Mouse (Mus musculus) forebrain, embryonic 11.5 days (tissue): Measurements from ENCODE around the gene Rnf41. TPM values are rescaled to one million over a fixed set of nuclear protein-coding genes. Genes with fewer than 3 reads are reported as not detected.

ENCODE experiments used
- ATAC-seq: fragments of 200-750 bp; cut with Nextera tagmentation; replicated peaks from 2 replicates; pipeline ENCODE4 v1.8.0; 2017; ENCODE audit warnings: moderate TSS enrichment; ENCODE audit not compliant: low FRiP score
- DNase-seq: peaks from one replicate; pipeline ENCODE4 v3.0.0-alpha.2; 2017; ENCODE audit warnings: low spot score
- H3K27ac ChIP-seq: fragments of 300-500 bp; sonication (generic); 2 replicates; pipeline ENCODE4 v1.5.1; 2014; ENCODE audit warnings: low read depth, low read length
- H3K27me3 ChIP-seq: fragments of 300-500 bp; sonication (generic); 2 replicates; pipeline ENCODE4 v1.6.1; 2014; ENCODE audit warnings: mild to moderate bottlenecking, low read length, mixed read lengths; ENCODE audit not compliant: control insufficient read depth, insufficient read depth
- H3K36me3 ChIP-seq: fragments of 300-500 bp; sonication (generic); 2 replicates; pipeline ENCODE4 v1.6.1; 2014; ENCODE audit warnings: mild to moderate bottlenecking, low read length, moderate library complexity, mixed read lengths; ENCODE audit not compliant: control insufficient read depth, insufficient read depth
- H3K4me1 ChIP-seq: fragments of 300-500 bp; sonication (generic); replicated peaks from 2 replicates; pipeline ENCODE4 v1.6.1; 2014; ENCODE audit warnings: low read length, mixed read lengths; ENCODE audit not compliant: control insufficient read depth, insufficient read depth
- H3K4me2 ChIP-seq: fragments of 300-500 bp; sonication (generic); 2 replicates; pipeline ENCODE4 v1.6.1; 2014; ENCODE audit warnings: low read depth, mild to moderate bottlenecking, low read length, moderate library complexity, mixed read lengths; ENCODE audit not compliant: severe bottlenecking
- H3K4me3 ChIP-seq: fragments of 300-500 bp; sonication (generic); 2 replicates; pipeline ENCODE4 v1.5.1; 2014; ENCODE audit warnings: low read depth, low read length
- H3K9ac ChIP-seq: fragments of 300-500 bp; sonication (generic); 2 replicates; pipeline ENCODE4 v1.6.1; 2014; ENCODE audit warnings: low read length
- H3K9me3 ChIP-seq: fragments of 300-500 bp; sonication (generic); 2 replicates; pipeline ENCODE4 v1.6.1; 2016; ENCODE audit warnings: low read length, mixed read lengths; ENCODE audit not compliant: control insufficient read depth
- WGBS: fragments of 180-500 bp; shearing (Covaris S2); extraction: QIAGEN DNeasy Blood & Tissue Kit; methylation state at CpG from one replicate; pipeline ENCODE4 v1.1.7; 2014; 5-methylcytosine and 5-hydroxymethylcytosine counted together
- polyA plus RNA-seq: library from polyadenylated mRNA; unstranded; fragments of >200 nt; fragmentation: Nextera tagmentation; extraction: Ambion mirVana; gene quantifications from 2 replicates; pipeline ENCODE4 v1.2.1, GENCODE M21; 2014

Rnf41 gene
- polyA plus RNA-seq, 1 experiment from 2014 or later: 41.5 TPM

- no peaks in the 10 kb centered on the region for H3K4me1 ChIP-seq
- no peak overlapping the region for H3K9ac ChIP-seq
- ATAC-seq: no peak
- no peak for DNase-seq
- WGBS: 91% methylated on average over 5 of the region's 5 CpGs
- no peak overlapping the region for H3K27ac ChIP-seq
- H3K4me2 ChIP-seq: no peak overlapping the region
- no peaks in the 10 kb centered on the region for H3K9me3 ChIP-seq
- no peaks in the 10 kb centered on the region; the same call in 1 of the 2 replicates for H3K36me3 ChIP-seq
- no peak overlapping the region for H3K4me3 ChIP-seq
- no peaks in the 10 kb centered on the region for H3K27me3 ChIP-seq
Observed at GRCm38 (mm10) chr10:128429052-128429451, 17.6 kb downstream of the Rnf41 start.

DNA sequence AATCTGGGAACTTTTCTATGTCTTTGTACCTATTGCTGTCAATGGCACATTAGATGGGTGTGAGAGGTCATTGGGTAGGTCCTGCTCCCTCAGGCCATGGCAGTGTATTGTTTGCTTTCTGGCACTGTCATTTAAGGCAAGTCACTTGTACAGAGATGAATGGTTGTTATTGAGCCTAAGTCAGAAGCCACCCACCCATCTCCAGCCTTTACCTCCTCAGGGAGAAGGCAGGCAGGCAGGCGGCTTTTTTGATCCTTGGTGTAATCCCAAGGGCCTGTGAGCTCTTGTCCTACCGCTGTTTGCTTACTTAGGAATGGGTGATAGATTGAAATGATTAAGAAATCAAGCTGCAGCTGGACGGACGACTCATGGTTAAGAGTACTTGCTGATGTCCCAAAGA is 18.0 kb downstream of the Rnf41 start:
- Histone ChIP-seq H3K4me2 (no peak overlapping the region), H3K4me1 (no peaks in the 10 kb centered on the region), H3K27me3 (no peaks in the 10 kb centered on the region), H3K27ac (no peak overlapping the region), H3K9me3 (no peaks in the 10 kb centered on the region), H3K36me3 (no peaks in the 10 kb centered on the region; the same call in 1 of the 2 replicates), H3K9ac (no peak overlapping the region), H3K4me3 (no peak overlapping the region)
- ATAC-seq (no peak), DNase-seq (no peak)
- 88% methylated on average over 4 of the region's 4 CpGs for WGBS

DNA sequence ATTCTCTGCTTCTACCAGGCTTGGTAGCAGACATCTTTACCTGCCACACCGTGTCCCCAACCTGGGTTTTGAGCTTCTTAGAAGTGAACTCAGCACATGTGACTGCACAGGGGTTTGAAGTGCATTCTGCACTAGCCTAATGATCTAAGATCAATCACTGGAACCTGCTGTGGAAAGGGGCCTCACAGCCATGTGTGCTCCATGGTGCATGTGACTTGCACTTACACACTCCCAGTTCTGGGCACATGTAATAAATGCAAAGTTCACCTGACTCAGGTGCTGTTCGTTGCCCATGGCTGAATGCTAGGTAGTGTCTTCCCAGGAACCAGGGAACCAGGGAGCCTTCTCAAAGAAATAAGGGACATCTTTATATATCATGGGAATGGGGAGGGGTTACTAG is 22.0 kb downstream of the Rnf41 start:
- DNase-seq (no peak), ATAC-seq (no peak)
- Histone ChIP-seq H3K4me2 (no peak overlapping the region), H3K9me3 (no peaks in the 10 kb centered on the region), H3K27ac (no peak overlapping the region), H3K36me3 (peaks cover 12% of the 10 kb centered on the region), H3K9ac (no peak overlapping the region), H3K27me3 (no peaks in the 10 kb centered on the region), H3K4me1 (no peaks in the 10 kb centered on the region), H3K4me3 (no peak overlapping the region)
- WGBS: 92% methylated on average over 2 of the region's 2 CpGs

GRCm38 (mm10) chr10:128434681-128435080 is 23.2 kb downstream of the Rnf41 start:
- no peak for ATAC-seq
- peaks cover 12% of the 10 kb centered on the region for H3K36me3 ChIP-seq

GRCm38 (mm10) chr10:128435186-128435823 is 23.8 kb downstream of the Rnf41 start:
- Histone ChIP-seq H3K36me3 (peaks cover 12% of the 10 kb centered on the region), H3K27me3 (no peaks in the 10 kb centered on the region), H3K9ac (no peak overlapping the region), H3K27ac (no peak overlapping the region), H3K4me1 (no peaks in the 10 kb centered on the region), H3K4me3 (no peak overlapping the region), H3K9me3 (no peaks in the 10 kb centered on the region), H3K4me2 (no peak overlapping the region)
- ATAC-seq (no peak), DNase-seq (no peak)
- WGBS: 82% methylated on average over 17 of the region's 17 CpGs

More at GRCm38 (mm10) chr10:128434681-128435080, 23.2 kb downstream of the Rnf41 start:
- no peak overlapping the region for H3K4me3 ChIP-seq
- H3K4me1 ChIP-seq: no peaks in the 10 kb centered on the region
- no peaks in the 10 kb centered on the region for H3K9me3 ChIP-seq
- H3K4me2 ChIP-seq: no peak overlapping the region
- no peak overlapping the region for H3K27ac ChIP-seq
- H3K9ac ChIP-seq: no peak overlapping the region
- WGBS: 93% methylated on average over 10 of the region's 10 CpGs
- no peak for DNase-seq
- no peaks in the 10 kb centered on the region for H3K27me3 ChIP-seq

DNA sequence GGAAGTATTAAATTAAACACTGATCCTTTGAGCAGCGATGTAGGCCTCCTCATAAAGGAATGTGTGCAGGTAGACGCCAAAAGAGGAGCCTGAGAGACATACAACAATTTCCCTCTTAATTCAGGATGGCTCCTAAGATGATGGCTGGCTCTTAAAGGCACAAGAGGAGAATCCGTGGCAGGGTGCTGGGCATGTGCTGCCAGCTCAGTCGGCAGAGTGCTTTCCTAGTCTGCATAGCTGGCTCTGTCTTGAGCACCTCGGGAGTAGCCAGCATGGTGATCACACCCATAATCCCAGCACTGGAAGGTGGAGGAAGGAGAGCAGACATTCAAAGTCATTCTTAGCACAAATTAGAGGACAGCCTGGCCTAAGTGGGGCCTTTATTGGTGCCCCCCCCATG is 24.4 kb downstream of the Rnf41 start:
- H3K4me2 ChIP-seq: no peak overlapping the region
- H3K4me3 ChIP-seq: no peak overlapping the region
- ATAC-seq: no peak
- H3K4me1 ChIP-seq: no peaks in the 10 kb centered on the region
- no peak overlapping the region for H3K27ac ChIP-seq
- WGBS: 89% methylated on average over 5 of the region's 5 CpGs
- no peaks in the 10 kb centered on the region for H3K27me3 ChIP-seq
- no peaks in the 10 kb centered on the region for H3K9me3 ChIP-seq
- H3K36me3 ChIP-seq: peaks cover 12% of the 10 kb centered on the region
- no peak for DNase-seq
- H3K9ac ChIP-seq: no peak overlapping the region

GRCm38 (mm10) chr10:128436376-128436775 is 24.9 kb downstream of the Rnf41 start:
- H3K27ac ChIP-seq: no peak overlapping the region
- H3K27me3 ChIP-seq: no peaks in the 10 kb centered on the region
- no peak for ATAC-seq
- H3K36me3 ChIP-seq: peaks cover 12% of the 10 kb centered on the region
- H3K9me3 ChIP-seq: no peaks in the 10 kb centered on the region
- no peak for DNase-seq
- no peak overlapping the region for H3K4me3 ChIP-seq
- no peaks in the 10 kb centered on the region for H3K4me1 ChIP-seq
- H3K9ac ChIP-seq: no peak overlapping the region
- H3K4me2 ChIP-seq: no peak overlapping the region
- WGBS: 99% methylated on average over 8 of the region's 8 CpGs

- H3K4me1 ChIP-seq: no peaks in the 10 kb centered on the region
- ATAC-seq: no peak
- no peak for DNase-seq
- 90% methylated on average over 10 of the region's 10 CpGs for WGBS
- H3K36me3 ChIP-seq: peaks cover 12% of the 10 kb centered on the region
- H3K27ac ChIP-seq: no peak overlapping the region
- no peak overlapping the region for H3K9ac ChIP-seq
- H3K4me3 ChIP-seq: no peak overlapping the region
- H3K9me3 ChIP-seq: no peaks in the 10 kb centered on the region
- H3K27me3 ChIP-seq: no peaks in the 10 kb centered on the region
- H3K4me2 ChIP-seq: no peak overlapping the region
Observed at GRCm38 (mm10) chr10:128438675-128439279, 27.3 kb downstream of the Rnf41 start.

DNA sequence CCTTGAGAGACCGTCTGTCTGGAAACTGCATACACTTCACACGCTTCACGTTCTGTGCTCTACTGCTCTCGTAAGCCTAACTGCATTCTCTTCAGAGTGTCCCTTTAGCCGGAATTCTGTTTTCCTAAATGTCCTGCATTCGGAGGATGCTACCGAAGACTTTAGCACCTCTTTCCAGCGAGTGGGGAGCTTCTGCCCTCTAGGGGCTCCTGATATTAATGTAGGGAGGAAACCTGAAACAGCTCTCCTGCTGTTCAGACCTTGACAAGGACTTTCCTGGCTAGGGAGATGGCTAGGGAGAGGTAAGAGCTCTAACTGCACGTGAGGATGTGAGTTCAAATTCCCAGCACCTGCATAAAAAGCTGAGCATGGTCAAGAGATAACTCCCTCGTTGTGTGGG is 28.9 kb downstream of the Rnf41 start:
- 68% methylated on average over 10 of the region's 10 CpGs for WGBS

More for the DNA sequence above, 28.9 kb downstream of the Rnf41 start:
- Histone ChIP-seq H3K27me3 (no peaks in the 10 kb centered on the region), H3K27ac (no peak overlapping the region), H3K36me3 (peaks cover 12% of the 10 kb centered on the region), H3K4me1 (no peaks in the 10 kb centered on the region), H3K4me2 (no peak overlapping the region), H3K9me3 (no peaks in the 10 kb centered on the region), H3K4me3 (no peak overlapping the region), H3K9ac (no peak overlapping the region)
- no peak for ATAC-seq
- DNase-seq: no peak
